Mouse (Mus musculus) stomach, postnatal 0 days (tissue): ENCODE measurements around the gene Pdcd11. TPM values are rescaled to one million over a fixed set of nuclear protein-coding genes. Genes with fewer than 3 reads are reported as not detected.

Experiments
- ATAC-seq: fragments of 200-750 bp; cut with Nextera tagmentation; 2 replicates; pipeline ENCODE4 v1.8.0; 2017; ENCODE audit not compliant: low FRiP score, low TSS enrichment
- DNase-seq: peaks from one replicate; pipeline ENCODE4 v3.0.0-alpha.2; 2016; ENCODE audit warnings: low spot score
- H3K27ac ChIP-seq: fragments of 300-500 bp; sonication (generic); replicated peaks from 2 replicates; pipeline ENCODE4 v1.5.1; 2014; ENCODE audit warnings: mild to moderate bottlenecking, control low read depth
- H3K27me3 ChIP-seq: fragments of 300-500 bp; sonication (generic); 2 replicates; pipeline ENCODE4 v1.6.1; 2014; ENCODE audit warnings: low read length; ENCODE audit not compliant: control insufficient read depth, insufficient read depth
- H3K36me3 ChIP-seq: fragments of 300-500 bp; sonication (generic); 2 replicates; pipeline ENCODE4 v1.6.1; 2014; ENCODE audit warnings: low read length, mixed read lengths; ENCODE audit not compliant: control insufficient read depth, insufficient read depth
- H3K4me1 ChIP-seq: fragments of 300-500 bp; sonication (generic); replicated peaks from 2 replicates; pipeline ENCODE4 v1.6.1; 2014; ENCODE audit warnings: antibody characterized with exemption; ENCODE audit not compliant: control insufficient read depth, insufficient read depth
- H3K4me2 ChIP-seq: fragments of 300-500 bp; sonication (generic); replicated peaks from 2 replicates; pipeline ENCODE4 v1.6.1; 2014; ENCODE audit warnings: low read depth, mild to moderate bottlenecking, control low read depth, moderate library complexity
- H3K4me3 ChIP-seq: fragments of 300-500 bp; sonication (generic); 2 replicates; pipeline ENCODE4 v1.5.1; 2014; ENCODE audit warnings: low read depth, low read length, control low read depth
- H3K9ac ChIP-seq: fragments of 300-500 bp; sonication (generic); 2 replicates; pipeline ENCODE4 v1.6.1; 2014; ENCODE audit warnings: mild to moderate bottlenecking, low read length, control low read depth, mixed read lengths
- H3K9me3 ChIP-seq: fragments of 300-500 bp; sonication (generic); 2 replicates; pipeline ENCODE4 v1.6.1; 2016; ENCODE audit warnings: low read length; ENCODE audit not compliant: control insufficient read depth
- CTCF ChIP-seq: IDR thresholded peaks from 2 replicates; pipeline ENCODE4 v1.5.1; 2016; ENCODE audit warnings: antibody characterized with exemption, low read depth, mild to moderate bottlenecking, moderate library complexity
- EP300 ChIP-seq: optimal IDR thresholded peaks from 2 replicates; pipeline ENCODE3; 2016; ENCODE audit warnings: antibody characterized with exemption
- WGBS: fragments of 180-500 bp; shearing (Covaris S2); extraction: QIAGEN DNeasy Blood & Tissue Kit; methylation state at CpG from one replicate; pipeline ENCODE4 v1.1.7; 2014; 5-methylcytosine and 5-hydroxymethylcytosine counted together
- polyA plus RNA-seq: library from polyadenylated mRNA; unstranded; fragments of >200 nt; fragmentation: Nextera tagmentation; extraction: Ambion mirVana; gene quantifications from 2 replicates; pipeline ENCODE4 v1.2.1, GENCODE M21; 2015

The Pdcd11 gene
- polyA plus RNA-seq, 1 experiment from 2014 or later: 4.2 TPM

DNA sequence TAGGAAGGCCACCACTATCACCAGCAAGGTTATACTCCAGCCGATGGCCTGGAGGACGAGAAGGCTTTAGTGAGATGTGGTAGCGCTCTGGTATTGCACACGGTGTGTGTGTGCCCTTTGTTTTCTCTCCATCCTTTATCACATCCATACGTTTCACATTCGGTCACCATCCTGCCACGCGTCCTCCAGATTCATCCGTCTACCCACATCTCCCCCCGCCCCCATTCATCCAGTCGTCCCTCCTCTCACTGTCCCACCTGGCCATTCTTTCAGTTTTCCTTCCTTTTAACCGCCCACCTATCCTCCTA lies 61.4 kb downstream of the Pdcd11 start:
- TF ChIP-seq EP300 (no peak), CTCF (no peak)
- no peaks in the 10 kb centered on the region for H3K27me3 ChIP-seq
- H3K4me2 ChIP-seq: peak overlapping the region; percentile 34
- H3K9me3 ChIP-seq: no peaks in the 10 kb centered on the region
- H3K36me3 ChIP-seq: no peaks in the 10 kb centered on the region
- H3K4me3 ChIP-seq: no peak overlapping the region
- no peaks in the 10 kb centered on the region for H3K4me1 ChIP-seq
- H3K9ac ChIP-seq: no peak overlapping the region
- WGBS: 72% methylated on average over 12 of the region's 12 CpGs
- no peak overlapping the region for H3K27ac ChIP-seq
- no peak for DNase-seq
- ATAC-seq: no peak

DNA sequence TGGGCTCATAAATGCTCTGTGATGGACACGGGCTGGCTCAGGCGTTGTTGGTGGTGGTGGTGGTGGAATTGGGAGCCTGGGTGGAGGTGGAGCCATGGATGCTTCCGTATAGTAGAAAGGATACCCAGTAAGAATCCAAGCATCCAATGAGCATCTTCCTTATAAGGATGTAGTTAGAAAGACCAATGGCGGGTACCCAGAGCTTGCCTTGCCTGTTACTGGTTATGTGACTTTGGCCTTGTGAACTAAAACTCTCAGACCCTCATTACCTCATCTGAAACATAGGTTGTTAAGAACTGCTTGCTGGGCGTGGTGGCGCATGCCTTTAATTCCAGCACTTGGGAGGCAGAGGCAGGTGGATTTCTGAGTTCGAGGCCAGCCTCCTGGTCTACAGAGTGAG lies 63.2 kb downstream of the Pdcd11 start:
- no peaks in the 10 kb centered on the region for H3K36me3 ChIP-seq
- DNase-seq (no peak), ATAC-seq (no peak)
- no peak overlapping the region for H3K9ac ChIP-seq
- H3K4me2 ChIP-seq: no peak overlapping the region
- TF ChIP-seq CTCF (no peak), EP300 (no peak)
- no peaks in the 10 kb centered on the region for H3K4me1 ChIP-seq
- no peak overlapping the region for H3K27ac ChIP-seq
- WGBS: 87% methylated on average over 7 of the region's 7 CpGs
- H3K4me3 ChIP-seq: no peak overlapping the region
- H3K9me3 ChIP-seq: no peaks in the 10 kb centered on the region
- H3K27me3 ChIP-seq: no peaks in the 10 kb centered on the region

- no peak within 1 kb of the TSS for H3K27ac ChIP-seq
- no peaks in the 10 kb centered on the region for H3K9me3 ChIP-seq
- no peak within 1 kb of the TSS for H3K4me2 ChIP-seq
- no peak within 1 kb of the TSS for H3K4me3 ChIP-seq
- DNase-seq: no peak
- H3K9ac ChIP-seq: no peak within 1 kb of the TSS
- WGBS: 74% methylated on average over 11 of the region's 11 CpGs
- no peaks in the 10 kb centered on the region for H3K4me1 ChIP-seq
- ATAC-seq: no peak
- TF ChIP-seq CTCF (no peak), EP300 (no peak)
- H3K36me3 ChIP-seq: no peaks in the 10 kb centered on the region
- no peaks in the 10 kb centered on the region for H3K27me3 ChIP-seq
These were observed 67.1 kb downstream of the Pdcd11 start, which contains the start of gene Calhm3 for GRCm38 (mm10) chr19:47157664-47158063. Gene Calhm3, minus strand, starts transcription at chr19:47157764.

- 59% methylated on average over 4 of the region's 4 CpGs for WGBS
These were observed 71.1 kb downstream of the Pdcd11 start for GRCm38 (mm10) chr19:47161669-47162068.

GRCm38 (mm10) chr19:47163176-47163744 lies 72.7 kb downstream of the Pdcd11 start:
- Histone ChIP-seq H3K27me3 (no peaks in the 10 kb centered on the region), H3K9me3 (no peaks in the 10 kb centered on the region), H3K27ac (no peak overlapping the region), H3K36me3 (no peaks in the 10 kb centered on the region), H3K4me1 (no peaks in the 10 kb centered on the region), H3K9ac (no peak overlapping the region), H3K4me2 (no peak overlapping the region), H3K4me3 (no peak overlapping the region)
- no peak for ATAC-seq
- DNase-seq: no peak
- 92% methylated on average over 6 of the region's 6 CpGs for WGBS
- TF ChIP-seq CTCF (no peak), EP300 (no peak)

More at GRCm38 (mm10) chr19:47161669-47162068, 71.1 kb downstream of the Pdcd11 start:
- no peaks in the 10 kb centered on the region for H3K9me3 ChIP-seq
- H3K36me3 ChIP-seq: no peaks in the 10 kb centered on the region
- no peak overlapping the region for H3K9ac ChIP-seq
- no peak for DNase-seq
- no peaks in the 10 kb centered on the region for H3K4me1 ChIP-seq
- H3K4me2 ChIP-seq: no peak overlapping the region
- ATAC-seq: no peak
- no peak overlapping the region for H3K4me3 ChIP-seq
- H3K27ac ChIP-seq: no peak overlapping the region
- TF ChIP-seq EP300: no peak
- no peak for TF ChIP-seq CTCF
- no peaks in the 10 kb centered on the region for H3K27me3 ChIP-seq

DNA sequence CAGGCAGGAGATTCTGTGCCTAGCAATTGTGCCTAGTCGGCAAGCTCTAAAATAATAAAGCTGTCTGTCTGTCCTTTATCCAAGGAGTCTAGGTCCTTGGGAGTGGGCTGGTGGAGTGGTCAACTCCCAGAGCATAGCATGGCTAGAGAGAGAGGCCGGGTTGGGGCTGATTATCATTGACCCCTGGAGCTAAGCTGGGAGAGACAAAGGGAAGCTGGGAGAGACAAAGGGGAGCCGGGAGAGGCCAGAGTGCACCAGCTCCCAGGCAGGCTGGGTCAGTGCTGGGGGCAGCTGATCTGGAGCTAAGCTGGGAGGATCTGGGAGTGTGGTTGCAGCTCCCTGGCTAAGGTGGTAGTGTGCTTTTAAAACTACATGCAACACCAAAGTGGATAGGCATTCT lies 76.2 kb downstream of the Pdcd11 start:
- Histone ChIP-seq H3K4me1 (0 out of 2 replicates have a peak, but pooled peaks cover 2% of the 10 kb centered on the region), H3K27ac (no peak overlapping the region), H3K9me3 (no peaks in the 10 kb centered on the region), H3K27me3 (no peaks in the 10 kb centered on the region), H3K9ac (no peak overlapping the region), H3K4me3 (no peak overlapping the region), H3K4me2 (no peak overlapping the region), H3K36me3 (no peaks in the 10 kb centered on the region)
- no peak for ATAC-seq
- no peak for DNase-seq
- WGBS: 38% methylated on average over 3 of the region's 3 CpGs
- TF ChIP-seq EP300 (no peak), CTCF (no peak)
